Mouse (Mus musculus): ENCODE measurements around the gene Suv39h1.
"Not testable (repeated sequence)": the region's sequence is repeated elsewhere in the genome, so short reads cannot be mapped to it uniquely, and the experiment has no call there.

Gene Suv39h1

GRCm38 (mm10) chrX:8074430-8075014 lies at the start of gene Suv39h1:
Gene Suv39h1, minus strand, starts transcription at chrX:8074760.
- peak; percentile 69 for DNase-seq (ENCODE audit: low spot score)

GRCm38 (mm10) chrX:8123821-8124470 lies 49.4 kb upstream of the Suv39h1 start:
- no peak for DNase-seq (ENCODE audit: low spot score)

GRCm38 (mm10) chrX:8117264-8117663 lies 42.7 kb upstream of the Suv39h1 start:
- no peak for DNase-seq (ENCODE audit: low spot score)

GRCm38 (mm10) chrX:8115275-8115674 lies 40.7 kb upstream of the Suv39h1 start:
- no peak for DNase-seq (ENCODE audit: low spot score)

- DNase-seq (ENCODE audit: low spot score): no peak
These were observed 30.5 kb upstream of the Suv39h1 start for GRCm38 (mm10) chrX:8105019-8105418.

GRCm38 (mm10) chrX:8102213-8102668 lies 27.7 kb upstream of the Suv39h1 start:
- no peak for DNase-seq (ENCODE audit: low spot score)

GRCm38 (mm10) chrX:8101017-8101416 lies 26.5 kb upstream of the Suv39h1 start:
- DNase-seq (ENCODE audit: low spot score): no peak

- DNase-seq (ENCODE audit: low spot score): no peak
These were observed 24.9 kb upstream of the Suv39h1 start for GRCm38 (mm10) chrX:8099435-8099834.

GRCm38 (mm10) chrX:8096787-8097242 lies 22.3 kb upstream of the Suv39h1 start:
- DNase-seq (ENCODE audit: low spot score): peak; percentile 65

- DNase-seq (ENCODE audit: low spot score): not testable (repeated sequence)
These were observed 21.7 kb upstream of the Suv39h1 start for GRCm38 (mm10) chrX:8096068-8096786.

- DNase-seq (ENCODE audit: low spot score): no peak
These were observed 21.0 kb upstream of the Suv39h1 start for GRCm38 (mm10) chrX:8095546-8095945.

GRCm38 (mm10) chrX:8090954-8091347 lies 16.4 kb upstream of the Suv39h1 start:
- DNase-seq (ENCODE audit: low spot score): not testable (repeated sequence)

- DNase-seq (ENCODE audit: low spot score): no peak
These were observed 15.9 kb upstream of the Suv39h1 start, which contains the start of gene Was for GRCm38 (mm10) chrX:8090346-8090953. Gene Was, minus strand, starts transcription at chrX:8090498.

- no peak for DNase-seq (ENCODE audit: low spot score)
These were observed 15.2 kb upstream of the Suv39h1 start for GRCm38 (mm10) chrX:8089746-8090145.

- no peak for DNase-seq (ENCODE audit: low spot score)
These were observed 11.1 kb upstream of the Suv39h1 start for GRCm38 (mm10) chrX:8085611-8086010.

GRCm38 (mm10) chrX:8084771-8085259 lies 10.3 kb upstream of the Suv39h1 start:
- DNase-seq (ENCODE audit: low spot score): no peak

GRCm38 (mm10) chrX:8075104-8075503 lies 544 bp upstream of the Suv39h1 start:
- DNase-seq (ENCODE audit: low spot score): no peak

GRCm38 (mm10) chrX:8073881-8074429 lies 605 bp downstream of the Suv39h1 start:
- no peak for DNase-seq (ENCODE audit: low spot score)

GRCm38 (mm10) chrX:8069166-8069565 lies 5.4 kb downstream of the Suv39h1 start:
- no peak for DNase-seq (ENCODE audit: low spot score)

- not testable (repeated sequence) for DNase-seq (ENCODE audit: low spot score)
These were observed 23.3 kb downstream of the Suv39h1 start for GRCm38 (mm10) chrX:8051044-8051781.

GRCm38 (mm10) chrX:8033009-8033408 lies 41.6 kb downstream of the Suv39h1 start:
- no peak for DNase-seq (ENCODE audit: low spot score)

All from urinary bladder, postnatal 10 days (tissue).